Comparison of ENCODE assay signal across 9 mouse cellular contexts in genomic region chr11:113651907-113652273, GRCm38 (mm10). TPM values are rescaled to one million over a fixed set of nuclear protein-coding genes. Genes with fewer than 3 reads are reported as not detected.
A peak's percentile ranks its signal among the peaks of the same experiment; 100 is the strongest.
DNase-seq lines count a peak whose midpoint lies in the region; ATAC-seq lines count a peak whose summit lies in the region.
"Had no signal": no experiment of that assay in that cellular context is flagged by ENCODE, and none has a peak within 500 bp of the region (broad histone marks: within the 10 kb centered on the region; RNA-seq: fewer than 3 reads in every experiment).

No protein-coding gene starts in this region.

- H3K9me3 ChIP-seq in kidney, embryonic 14.5 days (ENCODE audit: control insufficient read depth, low read length): no peaks in the 10 kb centered on the region

- WGBS in kidney, embryonic 14.5 days: 36% methylated on average over 8 of the region's 8 CpGs

- peaks cover 50% of the 10 kb centered on the region for H3K36me3 ChIP-seq in kidney, embryonic 14.5 days (ENCODE audit: control insufficient read depth, insufficient read depth, low read length)

- no peak overlapping the region for H3K4me3 ChIP-seq in kidney, embryonic 14.5 days (ENCODE audit: low read length)
- H3K4me3 ChIP-seq: myocyte had no signal

- no peak overlapping the region for H3K4me2 ChIP-seq in kidney, embryonic 14.5 days (replicated peaks; ENCODE audit: low read depth, low read length)

- H3K27ac ChIP-seq in kidney, embryonic 14.5 days (ENCODE audit: low read depth, low read length): no peak overlapping the region

- peak; percentile 47 for DNase-seq in CD4-positive, CD25-positive, alpha-beta regulatory T cell, adult 2 months (ENCODE audit: low read depth, low spot score)
- DNase-seq in CD4-positive helper T cell, adult 2 months (ENCODE audit: low read depth, low spot score): peak; percentile 25
- DNase-seq in embryo, embryonic 11 days: peak; percentile 69
- DNase-seq in lung, postnatal 36 days: peak; percentile 41
- DNase-seq in thymus, adult 18-20 months: peak; percentile 18 to 23
- no peak for DNase-seq in urinary bladder, postnatal 25 days (ENCODE audit: low spot score)

- ATAC-seq in CD4-positive, CD25-positive, alpha-beta regulatory T cell, adult 4 months: no peak
- ATAC-seq in kidney, embryonic 14.5 days (ENCODE audit: low FRiP score, low TSS enrichment): 0 out of 2 replicates have a peak, but pooled peaks have one; percentile 16

- peaks cover 26% of the 10 kb centered on the region for H3K4me1 ChIP-seq in kidney, embryonic 14.5 days (ENCODE audit: control insufficient read depth, insufficient read depth, low read length)

- no peaks in the 10 kb centered on the region for H3K27me3 ChIP-seq in kidney, embryonic 14.5 days (ENCODE audit: control insufficient read depth, insufficient read depth, low read length)

- no peak overlapping the region for H3K9ac ChIP-seq in kidney, embryonic 14.5 days (ENCODE audit: low read depth, low read length)

RNA-seq across cellular contexts. Expression of gene Slc39a11, which starts 2.0 kb away (rescaled TPM):
- 10 to 100 TPM; 12.0 to 17.9 TPM for polyA plus RNA-seq in CD4-positive, CD25-positive, alpha-beta regulatory T cell, adult 4 months (2017; shearing (Covaris generic))
- 11.3 and 16.4 TPM in 2 replicates for polyA plus RNA-seq in kidney, embryonic 14.5 days (2014; fragmentation: Nextera tagmentation; extraction: Ambion mirVana)

RNA-seq across cellular contexts. Expression of gene Cog1, which starts 2.9 kb away (rescaled TPM):
- 10 to 100 TPM; 15.4 to 19.3 TPM for polyA plus RNA-seq in CD4-positive, CD25-positive, alpha-beta regulatory T cell, adult 4 months (2017; shearing (Covaris generic))
- polyA plus RNA-seq in kidney, embryonic 14.5 days (2014; fragmentation: Nextera tagmentation; extraction: Ambion mirVana): 16.6 and 29.3 TPM in 2 replicates

RNA-seq across cellular contexts. Expression of gene Fam104a, which starts 32.1 kb away (rescaled TPM):
- 10 to 100 TPM; 13.9 to 15.0 TPM for polyA plus RNA-seq in CD4-positive, CD25-positive, alpha-beta regulatory T cell, adult 4 months (2017; shearing (Covaris generic))
- polyA plus RNA-seq in kidney, embryonic 14.5 days (2014; fragmentation: Nextera tagmentation; extraction: Ambion mirVana): 49.7 and 49.8 TPM in 2 replicates

RNA-seq across cellular contexts. Expression of gene D11Wsu47e, which starts 32.3 kb away (rescaled TPM):
- 10 to 100 TPM in 1 of 2 experiments, 1 to 10 TPM in 1; 8.0 to 11.3 TPM for polyA plus RNA-seq in CD4-positive, CD25-positive, alpha-beta regulatory T cell, adult 4 months (2017; shearing (Covaris generic))
- 20.5 and 29.7 TPM in 2 replicates for polyA plus RNA-seq in kidney, embryonic 14.5 days (2014; fragmentation: Nextera tagmentation; extraction: Ambion mirVana)

RNA-seq across cellular contexts. Expression of gene Sstr2, which starts 32.7 kb away (rescaled TPM):
- polyA plus RNA-seq in CD4-positive, CD25-positive, alpha-beta regulatory T cell, adult 4 months (2017; shearing (Covaris generic)): under 1 TPM in 1 of 2 experiments, not detected in 1; 0.35 TPM
- 0.28 and 0.33 TPM in 2 replicates for polyA plus RNA-seq in kidney, embryonic 14.5 days (2014; fragmentation: Nextera tagmentation; extraction: Ambion mirVana)
